Mouse (Mus musculus) 3134 (cell line): ENCODE measurements around the gene Glg1.
"Not testable (repeated sequence)": the region's sequence is repeated elsewhere in the genome, so short reads cannot be mapped to it uniquely, and the experiment has no call there.

Experiments
- DNase-seq: peaks from one replicate; pipeline ENCODE4 v3.0.0-alpha.2; 2011; ENCODE audit warnings: low spot score; ENCODE audit not compliant: insufficient read length; ENCODE audit errors: extremely low read depth

Gene Glg1

GRCm38 (mm10) chr8:111258631-111259407, at the start of gene Glg1:
Glg1 (minus strand) TSS chr8:111259216.
- peak; percentile 96 for DNase-seq

GRCm38 (mm10) chr8:111305031-111305730, 46.2 kb upstream of the Glg1 start:
- no peak for DNase-seq

GRCm38 (mm10) chr8:111304359-111304758, 45.3 kb upstream of the Glg1 start:
- no peak for DNase-seq

- not testable (repeated sequence) for DNase-seq
These were observed 44.2 kb upstream of the Glg1 start for GRCm38 (mm10) chr8:111303076-111303803.

GRCm38 (mm10) chr8:111300597-111301546, 41.9 kb upstream of the Glg1 start:
- peak; percentile 18 for DNase-seq

GRCm38 (mm10) chr8:111299821-111300568, 41.0 kb upstream of the Glg1 start, which contains the start of gene Rfwd3:
Rfwd3 (minus strand) TSS chr8:111300222.
- DNase-seq = peak; percentile 95

- DNase-seq = no peak
These were observed 40.4 kb upstream of the Glg1 start for GRCm38 (mm10) chr8:111299363-111299820.

- DNase-seq = no peak
These were observed 39.0 kb upstream of the Glg1 start for GRCm38 (mm10) chr8:111298011-111298410.

- DNase-seq = no peak
These were observed 32.7 kb upstream of the Glg1 start for GRCm38 (mm10) chr8:111291733-111292132.

- DNase-seq = no peak
These were observed 31.6 kb upstream of the Glg1 start for GRCm38 (mm10) chr8:111290586-111290985.

- DNase-seq = no peak
These were observed 26.6 kb upstream of the Glg1 start for GRCm38 (mm10) chr8:111285603-111286002.

GRCm38 (mm10) chr8:111282093-111282492, 23.1 kb upstream of the Glg1 start:
- no peak for DNase-seq

- DNase-seq = no peak
These were observed 9.3 kb upstream of the Glg1 start for GRCm38 (mm10) chr8:111268277-111268676.

- not testable (repeated sequence) for DNase-seq
These were observed 7.1 kb upstream of the Glg1 start for GRCm38 (mm10) chr8:111266161-111266560.

GRCm38 (mm10) chr8:111264693-111265220, 5.7 kb upstream of the Glg1 start:
- DNase-seq = no peak

- DNase-seq = no peak
These were observed 3.0 kb upstream of the Glg1 start for GRCm38 (mm10) chr8:111261981-111262381.

- no peak for DNase-seq
These were observed 1.2 kb upstream of the Glg1 start for GRCm38 (mm10) chr8:111260251-111260650.

- no peak for DNase-seq
These were observed 359 bp upstream of the Glg1 start for GRCm38 (mm10) chr8:111259408-111259741.

GRCm38 (mm10) chr8:111258010-111258630, 896 bp downstream of the Glg1 start:
- no peak for DNase-seq
